Mouse (Mus musculus) gastrocnemius, adult 2 months (tissue): ENCODE data around the gene Itga9. TPM values are rescaled to one million over a fixed set of nuclear protein-coding genes. Genes with fewer than 3 reads are reported as not detected.

Source experiments
- DNase-seq: peaks from one replicate; pipeline ENCODE4 v3.0.0; 2022
- H3K27ac ChIP-seq: fragments of 200-600 bp; 2 replicates; pipeline ENCODE4 v1.8.1; 2022; ENCODE audit warnings: mild to moderate bottlenecking
- H3K4me3 ChIP-seq: fragments of 200-600 bp; 2 replicates; pipeline ENCODE4 v1.8.1; 2022; ENCODE audit warnings: mild to moderate bottlenecking, moderate library complexity
- CTCF ChIP-seq: fragments of 200-600 bp; IDR thresholded peaks from 2 replicates; pipeline ENCODE4 v1.8.1; 2022; ENCODE audit warnings: antibody characterized with exemption, mild to moderate bottlenecking, moderate library complexity
- intact Hi-C: fragments of 180-260 bp; cut with DNase I; formaldehyde crosslinking; loops from one replicate; pipeline ENCODE4 v1.15.1; 2025
- total RNA-seq, 2 experiments: library from RNA; stranded (reverse); gene quantifications; 2 replicates each; pipeline ENCODE4 v1.2.3; 2021

The Itga9 gene
- total RNA-seq, 2 experiments from 2014 or later = 3.0 to 5.7 TPM

GRCm38 (mm10) chr9:118710625-118711024, 104.1 kb downstream of the Itga9 start:
- TF ChIP-seq CTCF = no peak
- intact Hi-C loops = no loop called here
- no peak overlapping the region for H3K4me3 ChIP-seq
- no peak overlapping the region for H3K27ac ChIP-seq
- DNase-seq = no peak

- Histone ChIP-seq H3K27ac (no peak overlapping the region), H3K4me3 (no peak overlapping the region)
- no peak for DNase-seq
- TF ChIP-seq CTCF = no peak
- intact Hi-C loops = no loop called here
These were observed 105.3 kb downstream of the Itga9 start for GRCm38 (mm10) chr9:118711749-118712148.

DNA sequence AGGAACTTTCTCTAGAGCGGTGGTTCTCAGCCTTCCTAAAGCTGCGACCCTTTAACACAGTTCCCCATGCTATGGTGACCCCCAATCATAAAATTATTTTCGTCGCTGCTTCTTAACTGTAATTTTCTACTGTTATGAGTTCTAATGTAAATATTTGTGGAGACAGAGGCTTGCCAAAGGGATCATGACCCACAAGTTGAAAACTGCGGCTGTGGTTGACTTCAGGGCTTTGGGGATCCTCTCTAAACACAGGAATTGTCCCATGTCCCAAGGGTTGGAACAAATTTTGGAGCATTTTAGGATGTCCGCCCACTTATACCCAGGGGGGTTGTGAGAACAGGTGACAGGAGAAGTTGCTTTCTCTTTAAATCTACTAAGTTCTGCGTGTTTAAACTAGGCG, 107.0 kb downstream of the Itga9 start:
- no peak for DNase-seq
- Histone ChIP-seq H3K4me3 (no peak overlapping the region), H3K27ac (no peak overlapping the region)
- no peak for TF ChIP-seq CTCF
- intact Hi-C loops = no loop called here

- no peak for DNase-seq
- Histone ChIP-seq H3K4me3 (no peak overlapping the region), H3K27ac (no peak overlapping the region)
- intact Hi-C loops = no loop called here
- no peak for TF ChIP-seq CTCF
These were observed 108.0 kb downstream of the Itga9 start for GRCm38 (mm10) chr9:118714536-118714935.

GRCm38 (mm10) chr9:118715971-118716628, 109.6 kb downstream of the Itga9 start:
- TF ChIP-seq CTCF = no peak
- Histone ChIP-seq H3K27ac (0 out of 2 replicates have a peak overlapping the region, but pooled peaks have one; percentile 20), H3K4me3 (no peak overlapping the region)
- intact Hi-C loops = no loop called here
- DNase-seq = no peak

GRCm38 (mm10) chr9:118717436-118717835, 110.9 kb downstream of the Itga9 start:
- peak overlapping the region; percentile 32 for H3K27ac ChIP-seq
- intact Hi-C loops = no loop called here
- H3K4me3 ChIP-seq = no peak overlapping the region
- TF ChIP-seq CTCF = no peak
- no peak for DNase-seq

DNA sequence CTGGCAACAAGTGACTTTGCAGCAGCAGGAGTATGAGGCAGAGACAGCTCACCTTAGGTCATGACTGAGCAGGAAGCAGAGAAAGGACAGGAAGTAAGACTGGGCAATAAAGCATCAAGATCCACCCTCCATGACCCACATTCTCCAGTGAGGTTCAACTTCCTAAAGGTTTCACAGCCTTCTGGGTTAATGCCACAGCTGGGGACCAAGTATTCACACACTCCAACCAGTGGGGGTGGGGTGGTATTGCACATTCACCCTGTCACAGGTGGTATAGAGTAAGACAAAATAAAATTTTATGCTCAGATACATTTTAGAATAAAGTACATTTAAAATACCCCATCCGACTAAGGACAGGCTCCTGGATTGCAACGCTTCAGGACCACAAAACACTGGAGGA, 112.0 kb downstream of the Itga9 start:
- intact Hi-C loops = no loop called here
- Histone ChIP-seq H3K27ac (peak overlapping the region; percentile 32), H3K4me3 (no peak overlapping the region)
- no peak for TF ChIP-seq CTCF
- no peak for DNase-seq

GRCm38 (mm10) chr9:118721056-118721455, 114.6 kb downstream of the Itga9 start:
- intact Hi-C loops = no loop called here
- Histone ChIP-seq H3K27ac (peak overlapping the region; percentile 40), H3K4me3 (no peak overlapping the region)
- no peak for TF ChIP-seq CTCF
- DNase-seq = no peak

DNA sequence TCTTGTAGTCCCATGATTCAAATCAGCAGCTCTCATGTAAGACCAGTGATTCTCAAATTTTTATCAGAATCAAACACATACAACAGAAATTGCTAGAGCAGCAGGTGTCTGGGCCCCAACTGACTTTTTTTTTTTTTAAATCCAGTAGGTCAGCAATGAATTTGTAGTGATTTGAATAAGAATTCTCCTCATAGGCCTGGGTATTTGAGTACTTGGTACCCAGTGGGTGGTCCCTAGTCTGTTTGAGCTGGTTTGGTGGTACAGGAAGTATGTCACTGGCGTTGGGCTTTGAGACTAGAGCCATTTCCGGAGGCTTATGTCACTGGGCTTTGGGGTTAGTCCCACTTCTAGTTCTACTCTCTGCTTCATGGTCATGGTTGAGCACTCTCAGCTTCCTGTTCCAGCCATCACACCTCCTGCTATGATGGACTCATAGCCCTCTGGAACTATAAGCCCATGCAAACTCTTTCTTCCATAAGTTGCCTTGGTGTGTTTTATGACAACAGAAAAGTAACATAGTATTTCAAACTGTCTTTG, 116.4 kb downstream of the Itga9 start:
- no peak overlapping the region for H3K27ac ChIP-seq
- no peak for TF ChIP-seq CTCF
- intact Hi-C loops = no loop called here
- H3K4me3 ChIP-seq = no peak overlapping the region
- DNase-seq = no peak

- Histone ChIP-seq H3K4me3 (peak overlapping the region; percentile 13; the same call in 1 of the 2 replicates), H3K27ac (peak overlapping the region; percentile 72)
- intact Hi-C loops = no loop called here
- TF ChIP-seq CTCF = no peak
- no peak for DNase-seq
These were observed 118.6 kb downstream of the Itga9 start for GRCm38 (mm10) chr9:118725128-118725527.

DNA sequence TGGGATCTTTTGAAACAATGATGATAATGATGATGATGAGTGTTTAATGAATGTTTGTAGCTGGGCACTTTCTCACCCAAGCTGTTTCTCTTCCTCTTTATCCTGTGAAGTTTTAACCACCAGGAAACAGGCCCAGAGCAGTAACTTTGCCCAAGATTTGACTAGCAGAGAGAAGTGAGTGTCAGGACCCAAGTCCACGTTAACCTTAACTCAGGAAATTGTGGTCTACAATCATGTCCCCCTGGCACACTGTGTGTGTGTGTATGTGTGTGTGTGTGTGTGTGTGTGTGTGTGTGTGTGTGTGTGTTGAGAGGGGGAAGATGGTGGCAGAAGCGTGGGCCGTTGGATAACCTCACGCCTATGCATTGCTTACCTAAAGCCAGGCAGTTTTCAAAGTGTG, 120.1 kb downstream of the Itga9 start:
- intact Hi-C loops = no loop called here
- Histone ChIP-seq H3K27ac (no peak overlapping the region), H3K4me3 (no peak overlapping the region)
- no peak for TF ChIP-seq CTCF
- no peak for DNase-seq

DNA sequence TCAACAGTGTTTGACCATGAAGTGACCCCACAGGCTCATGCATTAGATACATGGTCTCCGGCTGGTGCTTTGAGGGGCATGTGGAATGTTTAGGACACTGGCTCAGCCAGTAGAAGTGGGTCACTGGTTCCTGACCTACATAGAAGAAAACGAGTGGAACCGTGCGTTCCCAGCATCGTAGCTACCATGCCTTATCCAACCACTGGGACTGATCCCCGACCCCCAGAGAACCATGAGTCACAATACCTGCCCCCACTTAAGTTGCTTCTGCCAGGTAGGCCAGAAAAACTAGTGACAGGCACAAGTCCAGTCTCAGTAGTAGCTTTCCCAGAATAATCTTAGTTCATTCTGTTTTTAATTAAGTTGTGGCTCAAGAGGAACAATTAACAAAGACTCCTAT, 121.8 kb downstream of the Itga9 start:
- no peak for TF ChIP-seq CTCF
- Histone ChIP-seq H3K27ac (peak overlapping the region; percentile 10; the same call in 1 of the 2 replicates), H3K4me3 (no peak overlapping the region)
- intact Hi-C loops = no loop called here
- no peak for DNase-seq

DNA sequence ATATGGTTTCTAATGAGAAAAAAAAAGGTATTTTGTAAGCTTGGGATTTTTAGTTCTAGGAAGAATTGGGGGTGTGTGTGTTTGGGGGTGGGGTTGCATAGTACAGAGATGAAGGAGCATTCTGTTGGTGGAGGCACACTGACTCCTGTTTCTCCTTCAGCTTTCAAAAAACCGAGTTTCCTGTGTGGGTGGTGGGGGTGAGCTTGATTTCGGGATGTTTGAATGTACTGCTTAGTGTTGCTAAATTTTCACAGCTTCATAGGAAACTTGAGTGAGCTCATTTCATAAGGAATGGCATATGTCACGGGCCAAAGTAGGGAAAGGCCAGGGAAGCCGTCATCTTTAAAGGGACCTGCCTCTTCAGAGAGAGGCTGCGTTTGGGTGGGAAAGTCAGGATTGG, 122.5 kb downstream of the Itga9 start:
- intact Hi-C loops = no loop called here
- Histone ChIP-seq H3K4me3 (no peak overlapping the region), H3K27ac (peak overlapping the region; percentile 38; the same call in 1 of the 2 replicates)
- no peak for DNase-seq
- TF ChIP-seq CTCF = no peak

DNA sequence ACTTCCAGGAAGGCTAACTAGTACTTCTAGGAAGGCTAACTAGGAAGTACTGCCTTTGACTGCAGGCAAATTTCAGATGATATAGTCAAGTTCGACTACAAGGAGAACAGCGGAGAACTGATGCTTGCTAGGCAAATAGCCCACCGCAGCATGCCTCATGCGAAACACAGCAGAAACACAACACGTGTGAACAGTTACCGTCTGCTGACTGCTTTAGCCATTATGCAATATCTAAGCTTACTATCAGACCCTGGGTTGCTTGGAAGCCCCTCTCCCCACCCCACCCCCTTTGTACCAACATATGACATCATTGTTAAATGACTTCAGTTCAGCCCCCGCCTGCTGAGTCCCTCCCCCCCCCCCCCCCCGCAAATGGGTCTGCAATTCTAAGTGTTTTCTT, 123.7 kb downstream of the Itga9 start:
- DNase-seq = no peak
- H3K27ac ChIP-seq = peak overlapping the region; percentile 38; the same call in 1 of the 2 replicates
- TF ChIP-seq CTCF = no peak
- intact Hi-C loops = no loop called here
- no peak overlapping the region for H3K4me3 ChIP-seq
